Mouse (Mus musculus) CH12.LX (cell line): ENCODE measurements around the gene Lamtor2. TPM values are rescaled to one million over a fixed set of nuclear protein-coding genes. Genes with fewer than 3 reads are reported as not detected.

Experiments used
- DNase-seq: peaks from one replicate; pipeline ENCODE4 v3.0.0-alpha.2; 2013; ENCODE audit errors: extremely low read depth
- H3K27ac ChIP-seq: 2 replicates; pipeline ENCODE4 v1.5.1; 2012; ENCODE audit warnings: low read depth, mild to moderate bottlenecking, control low read depth, moderate library complexity; ENCODE audit not compliant: insufficient read depth
- H3K27me3 ChIP-seq: replicated peaks from 2 replicates; pipeline ENCODE3; 2012; ENCODE audit warnings: inconsistent platforms
- H3K36me3 ChIP-seq, 2 experiments: replicated peaks in 1 of 2; 2 replicates each; pipeline versions ENCODE3 to v1.6.1; 2012; ENCODE audit warnings: inconsistent platforms in 1 of 2, low read length in 1 of 2, mild to moderate bottlenecking in 1 of 2, mixed read lengths in 1 of 2, moderate library complexity in 1 of 2; ENCODE audit not compliant: control insufficient read depth in 1 of 2, insufficient read depth in 1 of 2
- H3K4me1 ChIP-seq, 2 experiments: 2 replicates each; pipeline ENCODE4 v1.6.1; 2012; ENCODE audit warnings: inconsistent platforms in 1 of 2, moderate library complexity in 1 of 2; ENCODE audit not compliant: insufficient read depth in 2 of 2, control insufficient read depth in 1 of 2
- H3K4me2 ChIP-seq: 2 replicates; pipeline ENCODE4 v1.6.1; 2012; ENCODE audit warnings: low read depth, mild to moderate bottlenecking, control low read depth; ENCODE audit not compliant: poor library complexity, insufficient read depth, severe bottlenecking
- H3K4me3 ChIP-seq, 3 experiments: fragments of 150-350 bp in 1 of 3; sonication (generic) in 1 of 3; replicated peaks in 1 of 3; 2 replicates each; pipeline versions ENCODE3 to v1.5.1; 2011 to 2012; ENCODE audit warnings: low read depth in 2 of 3, low read length in 2 of 3, mild to moderate bottlenecking in 2 of 3, moderate library complexity in 2 of 3, control low read depth in 1 of 3, improper control_type of control experiment in 1 of 3, inconsistent platforms in 1 of 3, mixed read lengths in 1 of 3; ENCODE audit not compliant: poor library complexity in 1 of 3
- H3K79me2 ChIP-seq: replicated peaks from 2 replicates; pipeline ENCODE4 v1.6.1; 2012; ENCODE audit warnings: mild to moderate bottlenecking, moderate library complexity; ENCODE audit not compliant: control insufficient read depth, poor library complexity, insufficient read depth, severe bottlenecking; ENCODE audit errors: extremely low read depth
- H3K9ac ChIP-seq: 2 replicates; pipeline ENCODE4 v1.6.1; 2012; ENCODE audit warnings: low read depth, mild to moderate bottlenecking, control low read depth, moderate library complexity; ENCODE audit not compliant: insufficient read depth
- H3K9me3 ChIP-seq: replicated peaks from 2 replicates; pipeline ENCODE3; 2012; ENCODE audit warnings: low read length, inconsistent platforms, mixed read lengths
- BHLHE40 ChIP-seq: IDR thresholded peaks from 2 replicates; pipeline ENCODE4 v1.6.1; 2011; ENCODE audit warnings: mild to moderate bottlenecking, low read depth, low read length, improper control_type of control experiment
- E2F4 ChIP-seq: IDR thresholded peaks from 2 replicates; pipeline ENCODE4 v1.6.1; 2011; ENCODE audit warnings: low read depth, low read length, improper control_type of control experiment; ENCODE audit not compliant: insufficient replicate concordance
- ELF1 ChIP-seq: IDR thresholded peaks from 2 replicates; pipeline ENCODE4 v1.6.1; 2014; ENCODE audit warnings: low read depth, mild to moderate bottlenecking, inconsistent platforms, low read length, improper control_type of control experiment
- ETS1 ChIP-seq: conservative IDR thresholded peaks from 2 replicates; pipeline ENCODE4 v1.6.1; 2012; ENCODE audit warnings: low read depth, mild to moderate bottlenecking, inconsistent platforms, low read length, improper control_type of control experiment, moderate library complexity
- GABPA ChIP-seq: IDR thresholded peaks from 2 replicates; pipeline ENCODE4 v1.6.1; 2012; ENCODE audit warnings: low read depth, low read length, improper control_type of control experiment, inconsistent platforms; ENCODE audit not compliant: insufficient replicate concordance
- KAT2A ChIP-seq: IDR thresholded peaks from 2 replicates; pipeline ENCODE4 v1.6.1; 2012; ENCODE audit warnings: low read length, improper control_type of control experiment, inconsistent platforms; ENCODE audit not compliant: insufficient replicate concordance
- MAFK ChIP-seq: IDR thresholded peaks from 2 replicates; pipeline ENCODE4 v1.6.1; 2011; ENCODE audit warnings: low read length, improper control_type of control experiment; ENCODE audit not compliant: insufficient replicate concordance
- MAX ChIP-seq: IDR thresholded peaks from 2 replicates; pipeline ENCODE4 v1.6.1; 2011; ENCODE audit warnings: low read length, improper control_type of control experiment
- MXI1 ChIP-seq: IDR thresholded peaks from 2 replicates; pipeline ENCODE4 v1.6.1; 2011; ENCODE audit warnings: mild to moderate bottlenecking, low read depth, low read length, improper control_type of control experiment
- MYC ChIP-seq: IDR thresholded peaks from 2 replicates; pipeline ENCODE4 v1.6.1; 2011; ENCODE audit warnings: low read depth, mild to moderate bottlenecking, improper control_type of control experiment, low read length
- POLR2A ChIP-seq: IDR thresholded peaks from 2 replicates; pipeline ENCODE4 v1.6.1; 2011; ENCODE audit warnings: low read depth, mild to moderate bottlenecking, improper control_type of control experiment, low read length
- POLR2AphosphoS2 ChIP-seq: IDR thresholded peaks from 2 replicates; pipeline ENCODE4 v1.6.1; 2011; ENCODE audit warnings: low read depth, low read length, improper control_type of control experiment
- SMC3 ChIP-seq: IDR thresholded peaks from 2 replicates; pipeline ENCODE4 v1.6.1; 2011; ENCODE audit warnings: low read depth, low read length, improper control_type of control experiment
- TBP ChIP-seq: conservative IDR thresholded peaks from 2 replicates; pipeline ENCODE4 v1.6.1; 2011; ENCODE audit warnings: low read depth, low read length, improper control_type of control experiment
- UBTF ChIP-seq: IDR thresholded peaks from 2 replicates; pipeline ENCODE4 v1.6.1; 2012; ENCODE audit warnings: low read depth, mild to moderate bottlenecking, inconsistent platforms, low read length, improper control_type of control experiment, moderate library complexity
- USF2 ChIP-seq: conservative IDR thresholded peaks from 2 replicates; pipeline ENCODE4 v1.6.1; 2011; ENCODE audit warnings: low read depth, low read length, improper control_type of control experiment
- ZC3H11A ChIP-seq: IDR thresholded peaks from 2 replicates; pipeline ENCODE4 v1.6.1; 2012; ENCODE audit warnings: low read depth, mild to moderate bottlenecking, inconsistent platforms, low read length, improper control_type of control experiment
- ZMIZ1 ChIP-seq: IDR thresholded peaks from 2 replicates; pipeline ENCODE4 v1.6.1; 2012; ENCODE audit warnings: low read depth, mild to moderate bottlenecking, inconsistent platforms, low read length, improper control_type of control experiment
- dilution Hi-C: fragments of 300-500 bp; cut with MboI; formaldehyde crosslinking; loops from 2 replicates; pipeline ENCODE4 v1.14.3; 2020; ENCODE audit warnings: low sequenced_read_pairs; ENCODE audit not compliant: extremely low pct_unique_long_range_greater_than_20kb, extremely low pct_ligation_motif_present
- in situ Hi-C: fragments of 300-500 bp; cut with MboI; formaldehyde crosslinking; loops from 3 replicates; pipeline ENCODE4 v1.14.3; 2019; ENCODE audit warnings: low sequenced_read_pairs, low pct_ligation_motif_present, low pct_unique_long_range_greater_than_20kb, mixed read lengths
- polyA plus RNA-seq: library from polyadenylated mRNA; unstranded; fragments of >175 nt; gene quantifications from 2 replicates; pipeline ENCODE4 v1.2.1, GENCODE M21; 2012; ENCODE audit warnings: low read depth; ENCODE audit not compliant: insufficient read length
- total RNA-seq, 2 experiments: library from RNA; depleted of rRNA; stranded (reverse); fragments of 300-350 nt in 1 of 2; fragments of >200 nt in 1 of 2; gene quantifications; 2 replicates each; pipeline ENCODE4 v1.2.3; 2012 to 2014

Gene Lamtor2
- total and polyA plus RNA-seq, 3 experiments, result 44.0 to 96.6 (median 56.0) TPM

DNA sequence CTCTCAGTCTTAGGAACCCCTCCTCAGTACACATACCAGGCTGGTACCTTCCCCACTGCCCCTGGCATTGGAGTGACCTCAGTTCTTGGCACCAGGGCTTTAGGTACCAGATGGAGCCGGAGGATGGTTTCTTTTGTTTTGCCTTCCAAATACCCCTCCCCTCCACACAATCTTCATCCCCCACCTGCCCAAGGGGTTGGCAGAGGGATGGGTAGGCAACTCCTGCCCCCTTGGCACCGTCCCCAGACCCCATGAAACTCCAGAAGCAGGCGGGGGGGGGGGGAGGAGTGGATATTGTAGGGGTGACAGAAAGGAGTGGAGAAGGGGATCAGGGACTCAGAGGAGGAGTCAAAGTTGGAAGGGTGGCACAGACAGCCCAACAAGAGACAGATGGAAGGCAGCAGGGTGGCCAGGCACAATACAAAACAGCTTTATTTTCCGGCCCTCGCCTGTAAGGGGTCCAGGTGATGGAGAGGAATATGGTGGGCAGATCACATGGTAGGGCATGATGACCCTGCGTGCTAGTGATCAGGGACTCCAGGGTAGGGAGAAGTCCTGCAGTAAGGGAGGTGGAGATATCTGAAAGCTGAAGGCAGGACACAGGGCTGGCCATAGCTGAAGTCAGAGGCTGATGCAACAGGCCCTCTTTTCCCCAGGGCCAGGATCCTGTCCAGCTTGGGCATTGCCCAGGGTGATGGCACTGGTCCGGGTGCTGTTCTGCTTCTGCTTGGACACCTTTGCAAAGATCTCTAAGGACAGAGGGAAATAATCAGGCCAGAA is 11.1 kb downstream of the Lamtor2 start:
- no peaks in the 10 kb centered on the region for H3K27me3 ChIP-seq
- DNase-seq, result no peak
- in situ Hi-C loops, result no loop called here
- H3K9ac ChIP-seq, result no peak overlapping the region
- no peak overlapping the region for H3K27ac ChIP-seq
- no peaks in the 10 kb centered on the region for H3K9me3 ChIP-seq
- TF ChIP-seq TBP (no peak), ZMIZ1 (no peak), MAX (no peak), KAT2A (no peak), MAFK (no peak), ELF1 (no peak), ETS1 (no peak), GABPA (no peak), UBTF (no peak), USF2 (no peak), MXI1 (no peak), POLR2AphosphoS2 (no peak), POLR2A (no peak), SMC3 (no peak), BHLHE40 (no peak)
- dilution Hi-C loops, result no loop called here
- H3K4me3 ChIP-seq, result no peak overlapping the region
- H3K4me2 ChIP-seq, result no peak overlapping the region
- H3K36me3 ChIP-seq, result peaks cover 4 to 25% of the 10 kb centered on the region in 2 experiments
- no peaks in the 10 kb centered on the region for H3K79me2 ChIP-seq
- H3K4me1 ChIP-seq, result peaks cover 13 to 31% of the 10 kb centered on the region in 2 experiments

DNA sequence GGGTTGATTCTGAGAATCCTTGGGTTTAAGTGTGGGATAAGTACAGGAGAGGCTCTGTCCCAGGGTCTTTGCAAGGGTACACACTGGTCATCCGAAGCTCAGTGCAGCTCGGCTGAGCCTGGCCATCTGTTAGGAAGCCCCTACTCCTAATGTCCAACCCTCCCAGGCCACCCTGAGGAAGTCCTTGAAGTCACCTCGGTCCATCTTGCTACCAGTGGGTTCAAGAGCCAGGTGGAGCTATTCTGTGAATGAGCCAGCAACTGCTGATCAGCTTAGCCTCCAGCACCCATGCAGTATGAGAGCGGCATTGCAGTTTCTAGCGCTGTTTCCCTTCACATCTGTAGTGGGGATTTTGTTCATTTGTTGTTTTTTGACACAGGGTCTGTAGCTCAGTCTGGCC is 12.8 kb downstream of the Lamtor2 start:
- Histone ChIP-seq H3K36me3 (peaks cover 13 to 32% of the 10 kb centered on the region in 2 experiments), H3K4me1 (peaks cover 8 to 22% of the 10 kb centered on the region in 2 experiments; a peak in 3 of 4 replicates), H3K4me2 (no peak overlapping the region), H3K27ac (no peak overlapping the region), H3K27me3 (no peaks in the 10 kb centered on the region), H3K79me2 (no peaks in the 10 kb centered on the region), H3K9me3 (no peaks in the 10 kb centered on the region), H3K4me3 (no peak overlapping the region), H3K9ac (no peak overlapping the region)
- TF ChIP-seq ETS1 (no peak), E2F4 (no peak), MYC (no peak), ZMIZ1 (no peak), MAFK (no peak), ZC3H11A (no peak), BHLHE40 (no peak), ELF1 (no peak)
- in situ Hi-C loops, result no loop called here
- DNase-seq, result no peak
- dilution Hi-C loops, result no loop called here
